Mouse (Mus musculus) CH12.LX (cell line): ENCODE results near the gene Plxnb2. TPM values are rescaled to one million over a fixed set of nuclear protein-coding genes. Genes with fewer than 3 reads are reported as not detected.

Experiments
- DNase-seq: peaks from one replicate; pipeline ENCODE4 v3.0.0-alpha.2; 2013; ENCODE audit errors: extremely low read depth
- H3K27ac ChIP-seq: 2 replicates; pipeline ENCODE4 v1.5.1; 2012; ENCODE audit warnings: low read depth, mild to moderate bottlenecking, control low read depth, moderate library complexity; ENCODE audit not compliant: insufficient read depth
- H3K27me3 ChIP-seq: replicated peaks from 2 replicates; pipeline ENCODE3; 2012; ENCODE audit warnings: inconsistent platforms
- H3K36me3 ChIP-seq, 2 experiments: replicated peaks in 1 of 2; 2 replicates each; pipeline versions ENCODE3 to v1.6.1; 2012; ENCODE audit warnings: inconsistent platforms in 1 of 2, low read length in 1 of 2, mild to moderate bottlenecking in 1 of 2, mixed read lengths in 1 of 2, moderate library complexity in 1 of 2; ENCODE audit not compliant: control insufficient read depth in 1 of 2, insufficient read depth in 1 of 2
- H3K4me1 ChIP-seq, 2 experiments: 2 replicates each; pipeline ENCODE4 v1.6.1; 2012; ENCODE audit warnings: inconsistent platforms in 1 of 2, moderate library complexity in 1 of 2; ENCODE audit not compliant: insufficient read depth in 2 of 2, control insufficient read depth in 1 of 2
- H3K4me2 ChIP-seq: 2 replicates; pipeline ENCODE4 v1.6.1; 2012; ENCODE audit warnings: low read depth, mild to moderate bottlenecking, control low read depth; ENCODE audit not compliant: poor library complexity, insufficient read depth, severe bottlenecking
- H3K4me3 ChIP-seq, 3 experiments: fragments of 150-350 bp in 1 of 3; sonication (generic) in 1 of 3; replicated peaks in 1 of 3; 2 replicates each; pipeline versions ENCODE3 to v1.5.1; 2011 to 2012; ENCODE audit warnings: low read depth in 2 of 3, low read length in 2 of 3, mild to moderate bottlenecking in 2 of 3, moderate library complexity in 2 of 3, control low read depth in 1 of 3, improper control_type of control experiment in 1 of 3, inconsistent platforms in 1 of 3, mixed read lengths in 1 of 3; ENCODE audit not compliant: poor library complexity in 1 of 3
- H3K79me2 ChIP-seq: replicated peaks from 2 replicates; pipeline ENCODE4 v1.6.1; 2012; ENCODE audit warnings: mild to moderate bottlenecking, moderate library complexity; ENCODE audit not compliant: control insufficient read depth, poor library complexity, insufficient read depth, severe bottlenecking; ENCODE audit errors: extremely low read depth
- H3K9ac ChIP-seq: 2 replicates; pipeline ENCODE4 v1.6.1; 2012; ENCODE audit warnings: low read depth, mild to moderate bottlenecking, control low read depth, moderate library complexity; ENCODE audit not compliant: insufficient read depth
- H3K9me3 ChIP-seq: replicated peaks from 2 replicates; pipeline ENCODE3; 2012; ENCODE audit warnings: low read length, inconsistent platforms, mixed read lengths
- CHD1 ChIP-seq: IDR thresholded peaks from 2 replicates; pipeline ENCODE4 v1.6.1; 2012; ENCODE audit warnings: low read depth, low read length, improper control_type of control experiment, inconsistent platforms
- CHD2 ChIP-seq: IDR thresholded peaks from 2 replicates; pipeline ENCODE4 v1.6.1; 2011; ENCODE audit warnings: low read length, improper control_type of control experiment
- EP300 ChIP-seq: IDR thresholded peaks from 2 replicates; pipeline ENCODE4 v1.6.1; 2011; ENCODE audit warnings: low read length, improper control_type of control experiment
- ETS1 ChIP-seq: conservative IDR thresholded peaks from 2 replicates; pipeline ENCODE4 v1.6.1; 2012; ENCODE audit warnings: low read depth, mild to moderate bottlenecking, inconsistent platforms, low read length, improper control_type of control experiment, moderate library complexity
- GABPA ChIP-seq: IDR thresholded peaks from 2 replicates; pipeline ENCODE4 v1.6.1; 2012; ENCODE audit warnings: low read depth, low read length, improper control_type of control experiment, inconsistent platforms; ENCODE audit not compliant: insufficient replicate concordance
- HCFC1 ChIP-seq: IDR thresholded peaks from 2 replicates; pipeline ENCODE4 v1.6.1; 2012; ENCODE audit warnings: low read depth, mild to moderate bottlenecking, inconsistent platforms, low read length, improper control_type of control experiment
- IRF4 ChIP-seq: IDR thresholded peaks from 2 replicates; pipeline ENCODE4 v1.6.1; 2014; ENCODE audit warnings: low read depth, mild to moderate bottlenecking, inconsistent platforms, low read length, improper control_type of control experiment
- JUN ChIP-seq: IDR thresholded peaks from 2 replicates; pipeline ENCODE4 v1.6.1; 2011; ENCODE audit warnings: low read depth, mild to moderate bottlenecking, low read length, improper control_type of control experiment, moderate library complexity; ENCODE audit not compliant: insufficient read depth
- JUND ChIP-seq: conservative IDR thresholded peaks from 2 replicates; pipeline ENCODE4 v1.6.1; 2011; ENCODE audit warnings: low read depth, low read length, improper control_type of control experiment
- KAT2A ChIP-seq: IDR thresholded peaks from 2 replicates; pipeline ENCODE4 v1.6.1; 2012; ENCODE audit warnings: low read length, improper control_type of control experiment, inconsistent platforms; ENCODE audit not compliant: insufficient replicate concordance
- MAFK ChIP-seq: IDR thresholded peaks from 2 replicates; pipeline ENCODE4 v1.6.1; 2011; ENCODE audit warnings: low read length, improper control_type of control experiment; ENCODE audit not compliant: insufficient replicate concordance
- MAZ ChIP-seq: IDR thresholded peaks from 2 replicates; pipeline ENCODE4 v1.6.1; 2012; ENCODE audit warnings: low read depth, mild to moderate bottlenecking, inconsistent platforms, low read length, improper control_type of control experiment, moderate library complexity
- MEF2A ChIP-seq: IDR thresholded peaks from 2 replicates; pipeline ENCODE4 v1.6.1; 2014; ENCODE audit warnings: low read depth, mild to moderate bottlenecking, inconsistent platforms, low read length, improper control_type of control experiment, borderline replicate concordance
- MXI1 ChIP-seq: IDR thresholded peaks from 2 replicates; pipeline ENCODE4 v1.6.1; 2011; ENCODE audit warnings: mild to moderate bottlenecking, low read depth, low read length, improper control_type of control experiment
- MYC ChIP-seq: IDR thresholded peaks from 2 replicates; pipeline ENCODE4 v1.6.1; 2011; ENCODE audit warnings: low read depth, mild to moderate bottlenecking, improper control_type of control experiment, low read length
- NELFE ChIP-seq: IDR thresholded peaks from 2 replicates; pipeline ENCODE4 v1.6.1; 2011; ENCODE audit warnings: low read depth, low read length, improper control_type of control experiment
- NRF1 ChIP-seq: IDR thresholded peaks from 2 replicates; pipeline ENCODE4 v1.6.1; 2014; ENCODE audit warnings: low read depth, mild to moderate bottlenecking, inconsistent platforms, low read length, improper control_type of control experiment, moderate library complexity
- PAX5 ChIP-seq: IDR thresholded peaks from 2 replicates; pipeline ENCODE4 v1.6.1; 2012; ENCODE audit warnings: low read length, inconsistent platforms, mixed read lengths
- POLR2A ChIP-seq: IDR thresholded peaks from 2 replicates; pipeline ENCODE4 v1.6.1; 2011; ENCODE audit warnings: low read depth, mild to moderate bottlenecking, improper control_type of control experiment, low read length
- POLR2AphosphoS2 ChIP-seq: IDR thresholded peaks from 2 replicates; pipeline ENCODE4 v1.6.1; 2011; ENCODE audit warnings: low read depth, low read length, improper control_type of control experiment
- RAD21 ChIP-seq: IDR thresholded peaks from 2 replicates; pipeline ENCODE4 v1.6.1; 2011; ENCODE audit warnings: low read depth, mild to moderate bottlenecking, low read length, improper control_type of control experiment, moderate library complexity
- RCOR1 ChIP-seq: conservative IDR thresholded peaks from 2 replicates; pipeline ENCODE4 v1.6.1; 2012; ENCODE audit warnings: low read depth, mild to moderate bottlenecking, inconsistent platforms, low read length, improper control_type of control experiment
- TBP ChIP-seq: conservative IDR thresholded peaks from 2 replicates; pipeline ENCODE4 v1.6.1; 2011; ENCODE audit warnings: low read depth, low read length, improper control_type of control experiment
- TCF12 ChIP-seq: IDR thresholded peaks from 2 replicates; pipeline ENCODE4 v1.6.1; 2014; ENCODE audit warnings: low read depth, mild to moderate bottlenecking, inconsistent platforms, low read length, improper control_type of control experiment
- UBTF ChIP-seq: IDR thresholded peaks from 2 replicates; pipeline ENCODE4 v1.6.1; 2012; ENCODE audit warnings: low read depth, mild to moderate bottlenecking, inconsistent platforms, low read length, improper control_type of control experiment, moderate library complexity
- USF1 ChIP-seq: IDR thresholded peaks from 2 replicates; pipeline ENCODE4 v1.6.1; 2014; ENCODE audit warnings: low read depth, mild to moderate bottlenecking, inconsistent platforms, low read length, improper control_type of control experiment
- ZC3H11A ChIP-seq: IDR thresholded peaks from 2 replicates; pipeline ENCODE4 v1.6.1; 2012; ENCODE audit warnings: low read depth, mild to moderate bottlenecking, inconsistent platforms, low read length, improper control_type of control experiment
- ZKSCAN1 ChIP-seq: IDR thresholded peaks from 2 replicates; pipeline ENCODE4 v1.6.1; 2012; ENCODE audit warnings: low read depth, inconsistent platforms, low read length, improper control_type of control experiment, borderline replicate concordance
- ZMIZ1 ChIP-seq: IDR thresholded peaks from 2 replicates; pipeline ENCODE4 v1.6.1; 2012; ENCODE audit warnings: low read depth, mild to moderate bottlenecking, inconsistent platforms, low read length, improper control_type of control experiment
- dilution Hi-C: fragments of 300-500 bp; cut with MboI; formaldehyde crosslinking; loops from 2 replicates; pipeline ENCODE4 v1.14.3; 2020; ENCODE audit warnings: low sequenced_read_pairs; ENCODE audit not compliant: extremely low pct_unique_long_range_greater_than_20kb, extremely low pct_ligation_motif_present
- in situ Hi-C: fragments of 300-500 bp; cut with MboI; formaldehyde crosslinking; loops from 3 replicates; pipeline ENCODE4 v1.14.3; 2019; ENCODE audit warnings: low sequenced_read_pairs, low pct_ligation_motif_present, low pct_unique_long_range_greater_than_20kb, mixed read lengths
- polyA plus RNA-seq: library from polyadenylated mRNA; unstranded; fragments of >175 nt; gene quantifications from 2 replicates; pipeline ENCODE4 v1.2.1, GENCODE M21; 2012; ENCODE audit warnings: low read depth; ENCODE audit not compliant: insufficient read length
- total RNA-seq, 2 experiments: library from RNA; depleted of rRNA; stranded (reverse); fragments of 300-350 nt in 1 of 2; fragments of >200 nt in 1 of 2; gene quantifications; 2 replicates each; pipeline ENCODE4 v1.2.3; 2012 to 2014

Plxnb2 gene
- total and polyA plus RNA-seq, 3 experiments: 2.9 to 51.5 (median 4.5) TPM

- TF ChIP-seq MAZ (0 out of 2 replicates have a peak, but pooled peaks have one; percentile 66), PAX5 (no peak), GABPA (no peak), ETS1 (peak; percentile 79), MYC (peak; percentile 63), JUND (peak; percentile 41; the same call in 1 of the 2 replicates), TCF12 (peak; percentile 83; the same call in 1 of the 2 replicates), POLR2A (no peak), ZKSCAN1 (no peak), CHD1 (no peak), KAT2A (0 out of 2 replicates have a peak, but pooled peaks have one; percentile 19), HCFC1 (peak; percentile 19; the same call in 1 of the 2 replicates), ZC3H11A (no peak), EP300 (peak; percentile 93), MEF2A (peak; percentile 82; the same call in 1 of the 2 replicates), USF1 (no peak), MAFK (peak; percentile 97), CHD2 (no peak), NELFE (no peak), ZMIZ1 (no peak)
- TF ChIP-seq, all 38 proteins: peak for 22
These were observed 49.3 kb downstream of the Plxnb2 start (continued) for GRCm38 (mm10) chr15:89131316-89131715.

- H3K9me3 ChIP-seq: no peaks in the 10 kb centered on the region
- dilution Hi-C loops (no loop called here), in situ Hi-C loops (no loop called here)
- no peak overlapping the region for H3K4me3 ChIP-seq
- H3K79me2 ChIP-seq: no peaks in the 10 kb centered on the region
- peaks cover 21 to 56% of the 10 kb centered on the region in 2 experiments for H3K4me1 ChIP-seq
- TF ChIP-seq ETS1 (no peak), TCF12 (no peak), POLR2A (no peak), MXI1 (no peak), NELFE (no peak), UBTF (no peak), RCOR1 (no peak), RAD21 (no peak), MYC (no peak), NRF1 (no peak), CHD2 (no peak), CHD1 (no peak), JUN (no peak), IRF4 (no peak), MEF2A (no peak), PAX5 (no peak), MAFK (no peak), POLR2AphosphoS2 (no peak), TBP (no peak)
- no peak overlapping the region for H3K9ac ChIP-seq
- no peak overlapping the region for H3K27ac ChIP-seq
- no peak overlapping the region for H3K4me2 ChIP-seq
- H3K27me3 ChIP-seq: peaks cover 38% of the 10 kb centered on the region
- DNase-seq: no peak
- H3K36me3 ChIP-seq: peaks cover 2 to 18% of the 10 kb centered on the region in 2 experiments
These were observed 50.3 kb downstream of the Plxnb2 start for GRCm38 (mm10) chr15:89130245-89130644.
